Mouse (Mus musculus) C2C12 (cell line): ENCODE measurements around the gene Sympk. TPM values are rescaled to one million over a fixed set of nuclear protein-coding genes. Genes with fewer than 3 reads are reported as not detected.

Experiments used
- H3K27me3 ChIP-seq: one replicate; pipeline ENCODE4 v1.6.1; 2011; ENCODE audit not compliant: control insufficient read depth, insufficient read depth, insufficient read length
- H3K36me3 ChIP-seq: one replicate; pipeline ENCODE4 v1.6.1; 2011; ENCODE audit not compliant: control insufficient read depth, insufficient read depth
- H3K4me3 ChIP-seq: one replicate; pipeline ENCODE4 v1.5.1; 2011; ENCODE audit warnings: mild to moderate bottlenecking, control low read depth; ENCODE audit not compliant: poor library complexity, insufficient read depth, severe bottlenecking
- H3K79me2 ChIP-seq: one replicate; pipeline ENCODE4 v1.6.1; 2011; ENCODE audit not compliant: control insufficient read depth, insufficient read depth
- H3K79me3 ChIP-seq: one replicate; pipeline ENCODE4 v1.6.1; 2011; ENCODE audit warnings: low read depth, control low read depth
- H3ac ChIP-seq: one replicate; pipeline ENCODE3; 2011; ENCODE audit warnings: low read depth; ENCODE audit not compliant: control insufficient read depth, insufficient read length
- CEBPB ChIP-seq: IDR thresholded peaks from one replicate; pipeline ENCODE4 v1.6.1; 2011; ENCODE audit warnings: low read depth, mild to moderate bottlenecking, control low read depth, moderate library complexity
- CTCF ChIP-seq: IDR thresholded peaks from one replicate; pipeline ENCODE4 v1.5.1; 2011; ENCODE audit not compliant: control insufficient read depth, insufficient read depth, insufficient read length
- FOSL1 ChIP-seq: IDR thresholded peaks from one replicate; pipeline ENCODE4 v1.8.0; 2011; ENCODE audit warnings: mild to moderate bottlenecking, low read length; ENCODE audit not compliant: poor library complexity, insufficient read depth, severe bottlenecking
- MAX ChIP-seq: IDR thresholded peaks from one replicate; pipeline ENCODE4 v1.6.1; 2011; ENCODE audit warnings: mild to moderate bottlenecking, control low read depth
- MYOD1 ChIP-seq: IDR thresholded peaks from one replicate; pipeline ENCODE4 v1.6.1; 2011; ENCODE audit warnings: low read depth; ENCODE audit not compliant: control insufficient read depth, insufficient read length
- MYOG ChIP-seq: IDR thresholded peaks from one replicate; pipeline ENCODE4 v1.6.1; 2011; ENCODE audit not compliant: control insufficient read depth, insufficient read length; ENCODE audit errors: extremely low read depth
- USF1 ChIP-seq: IDR thresholded peaks from one replicate; pipeline ENCODE4 v1.6.1; 2011; ENCODE audit warnings: low read depth, mild to moderate bottlenecking, control low read depth, moderate library complexity
- polyA plus RNA-seq: library from polyadenylated mRNA; unstranded; fragments of >200 nt; fragmentation: generic; extraction: Trizol; gene quantifications from one replicate; pipeline ENCODE4 v1.2.1, GENCODE M21; 2012; ENCODE audit warnings: missing spikeins

Gene Sympk
- polyA plus RNA-seq, 1 experiment = 84.8 TPM

DNA sequence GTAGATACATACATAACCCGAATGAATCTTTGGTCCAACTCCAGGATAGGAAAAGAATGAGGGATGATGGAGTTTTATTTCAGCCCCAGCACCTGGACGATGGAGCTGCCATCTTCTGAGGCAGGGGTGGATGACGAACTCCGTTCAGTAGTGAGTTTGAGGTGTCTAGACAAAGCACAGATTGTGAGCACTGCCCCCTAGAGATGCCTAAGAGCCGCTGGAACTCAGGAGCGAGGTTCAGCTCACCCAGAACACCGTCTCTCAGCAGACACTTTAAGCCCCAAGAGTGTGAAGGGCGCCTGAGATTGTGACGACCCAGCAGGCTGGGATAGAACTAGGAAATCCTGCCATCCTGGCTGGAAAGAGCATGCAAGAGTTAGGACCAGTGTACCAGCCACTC is 25.3 kb upstream of the Sympk start:
- no peaks in the 10 kb centered on the region for H3K79me3 ChIP-seq
- no peak overlapping the region for H3ac ChIP-seq
- H3K4me3 ChIP-seq = no peak overlapping the region
- H3K79me2 ChIP-seq = no peaks in the 10 kb centered on the region
- TF ChIP-seq CEBPB = no peak
- no peak for TF ChIP-seq USF1
- no peak for TF ChIP-seq MYOG
- no peak for TF ChIP-seq MAX
- no peak for TF ChIP-seq FOSL1
- no peak for TF ChIP-seq MYOD1
- TF ChIP-seq CTCF = no peak
- H3K27me3 ChIP-seq = no peaks in the 10 kb centered on the region
- H3K36me3 ChIP-seq = no peaks in the 10 kb centered on the region

- Histone ChIP-seq H3K79me3 (peaks cover 6% of the 10 kb centered on the region), H3K79me2 (peaks cover 12% of the 10 kb centered on the region), H3K36me3 (no peaks in the 10 kb centered on the region), H3ac (no peak overlapping the region), H3K4me3 (no peak overlapping the region), H3K27me3 (no peaks in the 10 kb centered on the region)
- no peak for TF ChIP-seq USF1
- TF ChIP-seq CTCF = no peak
These were observed 23.8 kb upstream of the Sympk start for GRCm38 (mm10) chr7:19000421-19000820.

- H3K79me3 ChIP-seq = peaks cover 14% of the 10 kb centered on the region
- H3K4me3 ChIP-seq = no peak overlapping the region
- H3K36me3 ChIP-seq = no peaks in the 10 kb centered on the region
- no peak overlapping the region for H3ac ChIP-seq
- no peaks in the 10 kb centered on the region for H3K27me3 ChIP-seq
- H3K79me2 ChIP-seq = peaks cover 21% of the 10 kb centered on the region
- TF ChIP-seq CTCF (no peak), USF1 (no peak), FOSL1 (no peak), MYOG (no peak), CEBPB (no peak), MAX (no peak), MYOD1 (no peak)
These were observed 22.9 kb upstream of the Sympk start for GRCm38 (mm10) chr7:19001066-19001806.

DNA sequence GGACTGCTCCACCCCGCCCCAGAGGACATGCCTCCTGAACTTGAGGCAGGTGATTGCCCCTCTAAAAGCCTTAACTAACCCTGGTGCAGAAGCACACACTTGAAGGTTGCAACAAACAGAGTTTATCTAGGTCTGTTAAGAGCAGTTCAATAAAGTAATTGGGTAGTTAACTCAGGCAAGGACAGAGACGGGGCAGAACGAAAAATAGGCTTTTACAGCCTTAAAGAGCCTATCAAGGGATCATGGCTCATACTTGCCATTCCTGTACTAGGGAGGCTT is 22.4 kb upstream of the Sympk start:
- Histone ChIP-seq H3K4me3 (no peak overlapping the region), H3K79me2 (peaks cover 26% of the 10 kb centered on the region), H3K79me3 (peaks cover 16% of the 10 kb centered on the region), H3K36me3 (peaks cover 1% of the 10 kb centered on the region), H3K27me3 (no peaks in the 10 kb centered on the region), H3ac (no peak overlapping the region)
- no peak for TF ChIP-seq FOSL1
- no peak for TF ChIP-seq CEBPB
- no peak for TF ChIP-seq MAX
- TF ChIP-seq MYOD1 = no peak
- TF ChIP-seq USF1 = no peak
- no peak for TF ChIP-seq CTCF
- TF ChIP-seq MYOG = no peak

- no peak overlapping the region for H3ac ChIP-seq
- H3K36me3 ChIP-seq = peaks cover 4% of the 10 kb centered on the region
- no peak for TF ChIP-seq USF1
- no peak for TF ChIP-seq MAX
- TF ChIP-seq CTCF = no peak
- no peak for TF ChIP-seq MYOD1
- H3K27me3 ChIP-seq = no peaks in the 10 kb centered on the region
- peaks cover 29% of the 10 kb centered on the region for H3K79me2 ChIP-seq
- peaks cover 18% of the 10 kb centered on the region for H3K79me3 ChIP-seq
- H3K4me3 ChIP-seq = no peak overlapping the region
These were observed 22.1 kb upstream of the Sympk start for GRCm38 (mm10) chr7:19002115-19002514.

DNA sequence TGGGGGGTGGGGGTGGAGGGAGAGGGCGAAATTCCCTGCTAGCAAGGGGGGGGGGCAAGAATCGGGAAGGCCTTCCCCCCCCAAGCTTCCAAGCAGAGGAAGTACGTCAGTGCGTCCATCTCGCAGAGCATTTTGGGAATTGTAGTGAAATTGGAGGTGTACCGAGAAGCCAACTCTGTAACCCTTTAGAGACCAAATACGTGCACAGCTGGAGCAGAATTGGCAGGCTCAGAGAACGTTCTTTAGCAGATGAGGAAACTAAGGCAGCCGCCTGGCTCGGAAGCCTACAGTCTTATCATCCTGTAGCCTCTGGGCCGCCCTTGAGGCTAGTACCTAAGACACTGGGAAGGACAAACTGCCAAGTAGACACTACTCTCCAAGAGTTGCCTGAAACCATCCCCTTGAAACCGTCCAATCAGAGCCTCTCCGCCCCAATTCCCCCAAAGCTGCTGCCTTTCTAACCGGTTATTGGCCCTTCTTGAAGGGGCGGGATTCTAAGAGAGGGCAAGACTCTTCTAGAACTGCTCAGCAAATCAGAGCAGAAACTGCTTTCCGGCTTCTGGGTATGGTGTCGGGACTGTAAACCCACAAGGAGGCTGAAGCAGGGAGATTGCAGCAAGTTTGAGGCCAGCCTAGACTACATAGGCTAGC is 21.2 kb upstream of the Sympk start:
- H3K79me3 ChIP-seq = peaks cover 18% of the 10 kb centered on the region
- peaks cover 33% of the 10 kb centered on the region for H3K79me2 ChIP-seq
- TF ChIP-seq CEBPB (no peak), MYOG (no peak), MAX (no peak), FOSL1 (no peak), CTCF (no peak), MYOD1 (no peak), USF1 (no peak)
- no peaks in the 10 kb centered on the region for H3K27me3 ChIP-seq
- H3K36me3 ChIP-seq = peaks cover 4% of the 10 kb centered on the region
- H3K4me3 ChIP-seq = no peak overlapping the region
- peak overlapping the region; percentile 48 for H3ac ChIP-seq
